Mouse (Mus musculus) thymus, postnatal 4 days (tissue): ENCODE results near the gene Dnm3.

Experiments
- DNase-seq: peaks from one replicate; pipeline ENCODE4 v3.0.0; 2021

The Dnm3 gene

GRCm38 (mm10) chr1:162156873-162157272 lies 321.0 kb downstream of the Dnm3 start:
- DNase-seq: no peak

GRCm38 (mm10) chr1:162155546-162155945 lies 322.3 kb downstream of the Dnm3 start:
- no peak for DNase-seq

- no peak for DNase-seq
These were observed 324.7 kb downstream of the Dnm3 start for GRCm38 (mm10) chr1:162153118-162153517.

- DNase-seq: no peak
These were observed 328.1 kb downstream of the Dnm3 start for GRCm38 (mm10) chr1:162149730-162150129.

- DNase-seq: no peak
These were observed 330.3 kb downstream of the Dnm3 start for GRCm38 (mm10) chr1:162147554-162147953.

- DNase-seq: no peak
These were observed 332.1 kb downstream of the Dnm3 start for GRCm38 (mm10) chr1:162145748-162146147.

- no peak for DNase-seq
These were observed 332.8 kb downstream of the Dnm3 start for GRCm38 (mm10) chr1:162144992-162145391.

- no peak for DNase-seq
These were observed 333.6 kb downstream of the Dnm3 start for GRCm38 (mm10) chr1:162143974-162144912.

GRCm38 (mm10) chr1:162142285-162142684 lies 335.5 kb downstream of the Dnm3 start:
- no peak for DNase-seq

- DNase-seq: no peak
These were observed 341.5 kb downstream of the Dnm3 start for GRCm38 (mm10) chr1:162136328-162136727.

GRCm38 (mm10) chr1:162135451-162136213 lies 342.2 kb downstream of the Dnm3 start:
- no peak for DNase-seq

GRCm38 (mm10) chr1:162134651-162135066 lies 343.2 kb downstream of the Dnm3 start:
- DNase-seq: no peak

GRCm38 (mm10) chr1:162132908-162133641 lies 344.8 kb downstream of the Dnm3 start:
- no peak for DNase-seq

GRCm38 (mm10) chr1:162126856-162127792 lies 350.7 kb downstream of the Dnm3 start:
- no peak for DNase-seq

- no peak for DNase-seq
These were observed 353.4 kb downstream of the Dnm3 start for GRCm38 (mm10) chr1:162124396-162124795.

- no peak for DNase-seq
These were observed 356.2 kb downstream of the Dnm3 start for GRCm38 (mm10) chr1:162121441-162122200.

- DNase-seq: no peak
These were observed 368.4 kb downstream of the Dnm3 start for GRCm38 (mm10) chr1:162109437-162109813.

- no peak for DNase-seq
These were observed 369.0 kb downstream of the Dnm3 start for GRCm38 (mm10) chr1:162108726-162109436.

GRCm38 (mm10) chr1:162108181-162108671 lies 369.6 kb downstream of the Dnm3 start:
- DNase-seq: no peak

- no peak for DNase-seq
These were observed 370.7 kb downstream of the Dnm3 start for GRCm38 (mm10) chr1:162107011-162107606.
